Mouse (Mus musculus): Measurements from ENCODE around the gene Olfr372.
"Not testable (repeated sequence)": the region's sequence is repeated elsewhere in the genome, so short reads cannot be mapped to it uniquely, and the experiment has no call there.

Gene Olfr372

GRCm38 (mm10) chr8:72040918-72041317 is at the start of gene Olfr372:
Gene Olfr372, plus strand, starts transcription at chr8:72041218.
- DNase-seq (ENCODE audit: low read depth, low spot score): not testable (repeated sequence)

GRCm38 (mm10) chr8:71999434-71999833 is 41.6 kb upstream of the Olfr372 start:
- no peak for DNase-seq (ENCODE audit: low read depth, low spot score)

GRCm38 (mm10) chr8:72000223-72000622 is 40.8 kb upstream of the Olfr372 start:
- DNase-seq (ENCODE audit: low read depth, low spot score): no peak

GRCm38 (mm10) chr8:72002942-72003341 is 38.1 kb upstream of the Olfr372 start:
- no peak for DNase-seq (ENCODE audit: low read depth, low spot score)

GRCm38 (mm10) chr8:72005912-72006311 is 35.1 kb upstream of the Olfr372 start:
- DNase-seq (ENCODE audit: low read depth, low spot score): no peak

GRCm38 (mm10) chr8:72006763-72007162 is 34.3 kb upstream of the Olfr372 start:
- no peak for DNase-seq (ENCODE audit: low read depth, low spot score)

- DNase-seq (ENCODE audit: low read depth, low spot score): no peak
These were observed 32.8 kb upstream of the Olfr372 start for GRCm38 (mm10) chr8:72008134-72008641.

- no peak for DNase-seq (ENCODE audit: low read depth, low spot score)
These were observed 31.5 kb upstream of the Olfr372 start, which contains the start of gene Cyp4f18 for GRCm38 (mm10) chr8:72009473-72009872. Gene Cyp4f18, minus strand, starts transcription at chr8:72009626.

GRCm38 (mm10) chr8:72013506-72014228 is 27.4 kb upstream of the Olfr372 start:
- not testable (repeated sequence) for DNase-seq (ENCODE audit: low read depth, low spot score)

GRCm38 (mm10) chr8:72017339-72017738 is 23.7 kb upstream of the Olfr372 start:
- DNase-seq (ENCODE audit: low read depth, low spot score): not testable (repeated sequence)

- DNase-seq (ENCODE audit: low read depth, low spot score): no peak
These were observed 22.9 kb upstream of the Olfr372 start for GRCm38 (mm10) chr8:72018141-72018540.

- DNase-seq (ENCODE audit: low read depth, low spot score): not testable (repeated sequence)
These were observed 22.0 kb upstream of the Olfr372 start for GRCm38 (mm10) chr8:72019022-72019421.

GRCm38 (mm10) chr8:72019816-72020215 is 21.2 kb upstream of the Olfr372 start:
- DNase-seq (ENCODE audit: low read depth, low spot score): no peak

- DNase-seq (ENCODE audit: low read depth, low spot score): not testable (repeated sequence)
These were observed 16.1 kb upstream of the Olfr372 start for GRCm38 (mm10) chr8:72024886-72025285.

- DNase-seq (ENCODE audit: low read depth, low spot score): not testable (repeated sequence)
These were observed 8.1 kb upstream of the Olfr372 start for GRCm38 (mm10) chr8:72032926-72033325.

GRCm38 (mm10) chr8:72042493-72042892 is 1.5 kb downstream of the Olfr372 start:
- DNase-seq (ENCODE audit: low read depth, low spot score): no peak

- DNase-seq (ENCODE audit: low read depth, low spot score): not testable (repeated sequence)
These were observed 13.6 kb downstream of the Olfr372 start for GRCm38 (mm10) chr8:72054633-72055032.

- DNase-seq (ENCODE audit: low read depth, low spot score): not testable (repeated sequence)
These were observed 16.6 kb downstream of the Olfr372 start for GRCm38 (mm10) chr8:72057643-72058042.

GRCm38 (mm10) chr8:72066819-72067399 is 25.9 kb downstream of the Olfr372 start:
- DNase-seq (ENCODE audit: low read depth, low spot score): not testable (repeated sequence)

GRCm38 (mm10) chr8:72082877-72083276 is 41.9 kb downstream of the Olfr372 start, which contains the start of gene Olfr373:
Gene Olfr373, plus strand, starts transcription at chr8:72083177.
- not testable (repeated sequence) for DNase-seq (ENCODE audit: low read depth, low spot score)

GRCm38 (mm10) chr8:72084744-72085143 is 43.7 kb downstream of the Olfr372 start:
- DNase-seq (ENCODE audit: low read depth, low spot score): no peak

GRCm38 (mm10) chr8:72087611-72088010 is 46.6 kb downstream of the Olfr372 start:
- not testable (repeated sequence) for DNase-seq (ENCODE audit: low read depth, low spot score)

- not testable (repeated sequence) for DNase-seq (ENCODE audit: low read depth, low spot score)
These were observed 55.7 kb downstream of the Olfr372 start for GRCm38 (mm10) chr8:72096721-72097120.

Measured in c-Kit-negative CD71-positive TER-119-positive erythroid progenitor cells, embryonic 14.5 days (primary cell).